Mouse (Mus musculus): ENCODE measurements at regions not wholly inside any gene's neighbourhood (a gene's known extent, or its start where the extent isn't known, plus 50 kb on each side); places are given as distances from the start of the nearest gene placed in this dataset.

DNA sequence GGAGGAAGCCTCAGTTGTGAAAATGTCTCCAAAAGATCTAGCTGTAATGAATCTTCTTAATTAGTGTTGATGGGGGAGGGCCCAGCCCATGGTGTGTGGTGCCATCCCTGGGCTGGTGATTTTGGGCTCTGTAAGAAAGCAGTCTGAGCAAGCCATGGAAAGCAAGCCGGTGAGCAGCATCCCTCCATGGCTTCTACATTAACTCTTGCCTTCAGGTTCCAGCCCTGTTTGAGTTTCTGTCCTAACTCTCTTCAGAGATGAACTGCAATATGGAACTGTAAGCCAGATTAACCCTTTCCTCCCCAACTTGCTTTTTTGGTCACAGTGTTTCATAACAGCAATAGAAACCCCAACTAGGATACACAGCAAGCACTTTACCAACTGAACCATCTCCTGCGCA lies 75.1 kb upstream of the Dars start:
- TF ChIP-seq CTCF (IDR thresholded peaks at IDR 0.05), result no peak
- no peak for TF ChIP-seq EP300 (IDR thresholded peaks at IDR 0.05)
